Mouse (Mus musculus) megakaryocyte progenitor cell, adult 5-6 weeks (primary cell): Measurements from ENCODE around the gene Fignl2. TPM values are rescaled to one million over a fixed set of nuclear protein-coding genes. Genes with fewer than 3 reads are reported as not detected.

ENCODE experiments used
- ATAC-seq: replicated peaks from 2 replicates; pipeline ENCODE4 v1.8.0; 2016; ENCODE audit warnings: mild to moderate bottlenecking, moderate TSS enrichment, inconsistent platforms; ENCODE audit not compliant: poor library complexity
- total RNA-seq, 2 experiments: library from RNA; stranded (forward) in 1 of 2; stranded (reverse) in 1 of 2; fragments of 157-497, 149-512 nt in 1 of 2; fragments of 200-1000 nt in 1 of 2; gene quantifications; 2 replicates each; pipeline versions ENCODE4 v1.2.3 to v1.2.4; 2015 to 2017

Fignl2 gene
- total RNA-seq (2015) (not detected in 2 replicates), total RNA-seq (2017) (under 0.01 TPM in 1 of 2 replicates, not detected in the other)

DNA sequence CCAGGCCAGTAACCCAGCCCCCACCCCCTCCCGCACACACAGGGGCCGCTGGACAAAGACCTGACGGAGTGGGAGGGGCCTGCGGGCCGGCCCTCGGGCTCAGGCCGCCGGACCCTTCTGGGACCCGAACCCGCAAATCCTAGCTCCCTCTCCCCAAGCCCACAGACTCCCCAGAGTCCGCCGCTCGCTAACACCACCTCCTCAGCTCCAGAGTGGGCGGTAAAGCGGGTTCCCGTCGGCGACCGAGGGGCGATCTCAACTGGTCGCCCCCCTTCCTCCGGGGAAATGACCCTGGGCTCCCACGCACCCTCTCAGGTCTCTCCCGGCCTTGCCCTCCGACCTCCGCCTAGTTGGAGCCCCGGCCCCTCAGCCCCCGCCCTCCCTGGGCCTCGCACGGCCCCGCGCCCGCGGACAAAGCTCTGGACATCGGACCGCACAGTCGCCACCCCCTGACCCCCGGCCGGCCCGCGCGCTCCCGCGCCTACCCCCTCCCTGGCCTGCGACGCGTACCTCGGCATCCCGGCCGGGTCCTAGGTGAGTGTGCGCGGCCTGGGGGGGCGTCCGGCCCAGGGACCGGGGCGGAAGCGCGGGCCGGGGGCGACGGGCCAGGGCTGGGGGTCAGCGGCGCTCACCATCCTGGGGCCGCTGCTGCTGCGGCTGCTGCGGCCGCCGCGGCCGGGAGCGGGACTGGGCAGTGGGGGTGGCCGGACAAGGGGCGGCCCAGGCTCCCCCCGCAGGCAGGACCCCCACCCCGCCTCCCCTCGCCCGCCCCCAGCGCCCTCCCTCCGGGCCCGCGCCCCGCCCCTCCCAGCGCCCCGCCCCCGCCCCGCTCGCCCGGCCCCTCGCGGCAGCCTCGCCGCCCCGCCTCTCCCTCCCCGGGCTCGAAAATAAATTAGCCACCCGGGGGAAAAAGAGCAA is at the start of gene Fignl2:
TSS of gene Fignl2 (minus strand) at position 755 of the 918 bp plus-strand sequence.
- no peak for ATAC-seq

DNA sequence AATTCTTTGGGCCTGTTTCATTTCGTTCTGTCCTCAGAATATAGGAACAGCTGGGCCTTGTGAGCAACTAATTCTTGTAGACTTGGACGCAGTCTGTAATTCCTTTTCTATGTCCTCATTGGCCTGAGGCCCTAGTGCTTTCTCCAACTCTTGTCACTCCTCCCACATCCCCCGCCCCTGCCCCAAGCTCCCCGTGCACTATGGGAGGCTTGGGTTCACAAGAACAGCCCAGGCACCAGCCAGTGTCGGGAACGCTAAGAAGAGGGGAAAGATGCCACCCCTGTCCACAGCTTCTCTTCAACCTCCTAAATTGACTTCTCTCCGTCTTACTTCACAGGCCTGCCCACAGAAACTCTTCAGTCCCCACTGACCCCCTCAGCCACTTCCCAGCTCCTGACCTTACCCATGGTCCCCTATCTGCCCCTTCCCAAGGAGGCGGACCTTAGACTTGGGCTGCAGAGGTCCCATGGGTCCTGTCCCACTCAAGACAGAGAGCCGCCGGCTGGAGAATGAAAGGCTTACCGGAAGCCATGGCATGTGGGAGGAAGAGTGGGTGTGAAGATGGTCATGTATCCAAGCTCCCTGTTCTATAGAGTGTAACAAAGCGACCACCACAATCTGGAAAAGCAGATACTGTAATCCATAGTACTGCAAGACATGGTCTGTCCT is 48.6 kb upstream of the Fignl2 start:
- ATAC-seq = no peak

DNA sequence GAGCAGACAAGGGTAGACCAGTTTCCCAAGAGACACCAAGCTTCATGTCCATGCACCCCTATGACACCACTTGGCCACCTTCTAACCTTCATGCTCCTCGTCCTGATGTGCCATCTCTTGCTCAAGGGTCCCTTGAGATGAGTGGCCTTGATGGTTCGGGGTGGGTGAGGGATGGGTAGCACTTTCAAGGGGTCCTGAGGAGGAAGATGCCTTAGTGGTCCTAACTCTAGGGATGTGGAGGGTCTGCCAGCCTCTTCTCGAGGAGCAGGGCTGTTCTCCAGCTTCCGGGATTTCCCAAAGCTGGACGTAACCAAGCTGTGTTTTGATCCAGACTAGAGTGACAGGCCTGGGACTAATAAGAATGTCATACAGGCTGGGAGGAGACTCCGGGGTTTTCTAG is 47.2 kb upstream of the Fignl2 start:
- no peak for ATAC-seq

DNA sequence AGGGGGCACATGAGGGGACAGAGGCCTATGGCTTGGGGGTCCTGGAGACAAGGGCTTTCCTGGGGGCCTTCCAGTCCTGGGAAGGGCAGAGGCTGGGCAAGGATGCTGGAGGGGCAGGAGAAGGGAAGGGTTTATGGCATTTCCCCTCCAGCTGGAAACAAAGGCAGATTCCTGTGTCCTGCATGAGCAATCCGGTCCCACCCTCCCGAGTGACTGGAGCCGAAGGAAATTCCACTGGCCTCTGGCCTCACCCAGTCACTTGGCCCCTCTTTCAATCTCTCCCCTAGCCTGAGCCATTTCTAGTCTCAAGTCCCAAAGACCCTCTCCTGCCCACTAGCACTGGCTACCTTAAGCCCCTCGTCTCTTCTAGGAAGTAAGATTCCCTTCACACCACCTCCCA is 44.8 kb upstream of the Fignl2 start:
- ATAC-seq = no peak

DNA sequence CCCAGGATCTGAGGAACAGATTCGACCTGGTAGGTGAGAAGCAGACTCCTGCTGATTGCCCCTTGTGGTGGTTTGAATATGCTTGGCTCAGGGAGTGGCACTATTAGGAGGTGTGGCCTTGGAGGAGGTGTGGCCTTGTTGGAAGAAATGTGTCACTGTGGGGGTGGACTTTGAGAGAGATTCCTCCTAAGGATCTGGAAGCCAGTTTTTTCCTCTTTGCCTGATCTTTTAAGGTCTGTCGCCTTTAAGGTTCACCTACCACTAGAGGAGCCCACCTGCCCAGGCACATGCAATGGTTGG is 43.9 kb upstream of the Fignl2 start:
- ATAC-seq = no peak

DNA sequence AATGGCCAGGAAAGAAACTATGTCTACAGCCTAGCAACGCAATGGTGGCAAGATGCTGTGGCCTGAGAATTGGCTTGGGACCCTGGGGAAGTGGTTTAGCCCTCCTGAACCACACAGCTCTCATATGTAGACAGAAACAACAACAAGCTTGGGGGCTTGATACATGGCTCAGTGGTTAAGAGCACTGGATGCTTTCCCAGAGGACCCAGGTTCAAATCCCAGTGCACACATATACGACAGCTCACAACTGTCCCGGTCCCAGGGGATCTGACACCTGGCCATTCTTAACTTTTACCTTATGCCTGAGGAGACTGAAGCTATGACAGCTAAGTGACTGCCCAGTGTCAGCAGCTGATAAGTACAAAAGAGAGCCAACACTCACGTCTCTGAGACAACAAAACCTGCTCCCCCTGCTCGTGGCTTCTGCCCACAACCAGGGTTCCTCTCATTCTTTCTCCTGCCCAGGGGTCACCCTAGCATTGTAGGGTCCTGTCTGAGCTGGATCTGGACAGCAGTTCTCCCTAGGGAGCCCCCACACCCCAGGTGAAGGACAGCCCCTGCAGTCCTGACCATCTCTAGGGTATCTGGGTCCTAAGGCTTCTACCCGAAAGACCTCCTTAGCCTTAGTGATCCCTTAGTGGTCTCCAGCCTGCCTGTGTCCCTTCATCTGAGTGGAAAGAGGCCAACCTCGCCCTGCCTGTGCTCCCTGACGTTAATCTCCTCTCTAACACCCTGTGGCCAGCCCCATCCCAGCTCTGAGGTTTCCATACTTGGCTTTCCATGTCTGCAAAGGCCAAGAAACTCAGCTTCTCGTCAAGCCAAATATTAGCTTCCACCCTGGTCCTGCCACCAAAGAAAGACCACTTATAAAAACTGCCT is 43.3 kb upstream of the Fignl2 start:
- no peak for ATAC-seq

DNA sequence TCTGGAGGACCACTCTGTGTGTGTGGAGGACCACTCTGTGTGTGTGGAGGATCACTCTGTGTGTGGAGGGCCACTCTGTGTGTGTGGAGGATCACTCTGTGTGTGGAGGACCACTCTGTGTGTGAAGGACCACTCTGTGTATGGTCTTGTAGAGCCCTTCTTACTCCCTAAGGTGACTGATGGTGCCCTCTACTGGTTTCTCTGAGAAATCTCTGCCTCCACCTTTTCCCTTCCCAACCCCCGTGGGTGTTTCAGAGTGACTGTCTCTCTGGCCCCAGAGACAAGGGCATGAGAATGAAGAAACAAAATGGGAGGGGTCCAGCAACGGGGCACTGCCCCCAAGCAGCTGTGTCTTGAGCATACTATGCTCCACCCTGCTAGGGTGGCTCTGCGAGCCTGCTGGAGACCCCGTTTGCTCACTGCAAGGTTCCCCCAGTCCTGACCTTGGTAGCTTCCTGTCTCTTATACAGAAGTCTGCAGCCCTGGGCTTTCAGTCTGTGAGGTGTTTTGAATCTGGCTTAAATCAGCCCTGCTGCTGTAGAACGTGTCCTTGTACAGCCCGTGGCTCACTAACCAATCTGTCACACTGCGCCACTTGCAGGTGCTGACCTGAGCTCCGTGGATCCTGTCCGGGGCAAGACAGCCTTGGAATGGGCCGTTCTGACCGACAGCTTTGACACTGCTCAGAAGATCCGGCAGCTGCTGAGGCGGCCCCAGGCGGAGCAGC is 40.2 kb upstream of the Fignl2 start:
- ATAC-seq = peak; percentile 63

DNA sequence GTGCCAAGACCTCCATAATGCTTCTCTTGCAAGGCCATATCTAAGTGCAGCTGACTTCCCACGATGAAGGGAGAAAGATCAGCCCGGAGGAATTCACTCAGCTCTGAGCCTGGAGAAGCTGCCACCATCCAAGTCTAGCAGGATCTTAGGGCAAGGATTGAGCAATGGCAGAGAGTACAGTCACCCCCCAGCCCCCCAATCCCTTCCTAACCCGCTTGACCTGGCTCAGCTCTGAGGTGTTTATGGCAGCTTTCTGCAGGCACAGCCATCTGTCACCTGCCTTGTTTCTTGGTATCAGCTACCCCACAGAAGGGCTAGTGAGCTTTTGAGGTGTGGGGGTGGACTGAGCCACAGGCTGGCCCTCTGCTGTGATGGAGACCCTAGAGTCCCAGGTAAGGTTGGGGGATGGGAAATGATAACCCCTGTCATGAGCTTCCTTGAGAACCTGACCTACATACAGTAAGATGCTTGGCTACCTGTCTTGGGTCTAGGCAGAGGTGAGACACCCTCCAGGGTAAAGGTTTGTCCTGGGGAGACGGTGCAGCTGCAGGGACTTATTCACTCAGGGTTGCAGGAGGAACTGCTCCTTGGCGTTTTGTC is 37.2 kb upstream of the Fignl2 start, which contains the start of gene Ankrd33:
TSS of gene Ankrd33 (plus strand) at position 245 of the 600 bp plus-strand sequence.
- ATAC-seq = no peak

DNA sequence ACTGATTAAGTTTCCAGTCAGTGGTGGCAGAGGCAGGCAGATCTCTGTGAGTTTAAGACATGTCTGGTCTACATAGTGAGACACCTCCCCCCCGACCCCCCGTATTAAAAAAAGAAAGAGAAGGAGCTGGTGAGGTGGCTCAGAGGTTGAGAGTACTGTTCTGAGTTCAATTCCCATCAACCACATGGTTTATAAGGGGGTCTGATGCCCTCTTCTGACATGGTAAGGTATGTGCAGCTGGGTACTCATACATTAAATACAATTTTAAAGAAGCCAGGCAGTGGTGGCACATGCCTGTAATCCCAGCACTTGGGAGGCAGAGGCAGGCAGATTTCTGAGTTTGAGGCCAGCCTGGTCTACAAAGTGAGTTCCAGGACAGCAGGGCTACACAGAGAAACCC is 35.4 kb upstream of the Fignl2 start:
- 0 out of 2 replicates have a peak, but pooled peaks have one; percentile 42 for ATAC-seq

DNA sequence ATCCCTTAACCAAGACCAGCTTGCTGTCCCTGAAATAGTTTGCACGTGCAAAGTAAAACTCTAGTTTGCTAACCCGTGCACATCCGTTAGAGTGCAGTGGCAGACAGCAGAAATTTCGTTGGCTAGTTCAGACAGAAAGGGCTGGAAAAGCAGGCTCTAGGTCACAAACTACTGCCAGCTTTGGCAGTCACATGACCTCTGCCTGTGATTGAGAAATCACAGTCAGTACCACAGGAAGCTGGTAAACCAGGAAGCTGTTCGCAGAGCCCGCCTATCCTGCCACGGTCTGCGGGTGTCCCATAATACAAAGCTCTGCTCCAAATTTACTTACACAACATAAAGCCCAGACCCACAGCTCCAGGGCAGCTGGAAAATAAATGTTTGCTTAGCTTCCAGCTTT is 34.8 kb upstream of the Fignl2 start:
- peak; percentile 94 for ATAC-seq

DNA sequence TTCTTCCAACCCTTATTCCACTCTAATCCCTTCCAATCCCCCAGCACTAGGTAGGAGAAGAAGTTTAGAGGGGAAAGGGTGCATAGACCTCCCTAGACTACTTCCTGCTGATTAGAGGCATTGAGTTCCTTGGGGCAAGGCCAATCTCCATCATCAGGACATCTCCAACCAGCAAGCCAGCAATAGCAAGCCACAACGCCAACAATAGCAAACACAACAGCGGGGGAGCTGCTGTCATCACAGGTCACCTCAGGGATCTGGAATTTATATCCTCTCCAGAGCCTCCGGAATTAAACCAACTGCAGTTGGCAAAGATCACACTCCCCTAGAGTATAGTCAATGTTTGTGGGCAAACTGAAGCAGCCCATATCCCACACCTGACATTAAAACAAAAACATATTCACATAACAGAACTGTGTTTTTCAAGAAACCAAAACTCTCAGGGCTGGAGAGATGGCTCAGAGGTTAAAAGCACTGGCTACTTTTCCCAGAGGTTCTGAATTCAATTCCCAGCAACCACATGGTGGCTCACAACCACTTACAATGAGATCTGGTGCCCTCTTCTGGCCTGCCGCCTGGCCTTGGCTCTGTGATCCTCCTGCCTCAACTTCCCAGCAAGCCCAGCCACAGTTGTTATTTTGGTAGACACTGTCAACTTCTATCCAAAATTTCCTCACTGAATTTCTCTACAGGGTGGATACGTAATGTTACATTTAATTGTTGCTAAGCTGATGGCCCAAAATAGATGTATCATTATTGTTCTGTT is 29.7 kb upstream of the Fignl2 start:
- ATAC-seq = no peak

DNA sequence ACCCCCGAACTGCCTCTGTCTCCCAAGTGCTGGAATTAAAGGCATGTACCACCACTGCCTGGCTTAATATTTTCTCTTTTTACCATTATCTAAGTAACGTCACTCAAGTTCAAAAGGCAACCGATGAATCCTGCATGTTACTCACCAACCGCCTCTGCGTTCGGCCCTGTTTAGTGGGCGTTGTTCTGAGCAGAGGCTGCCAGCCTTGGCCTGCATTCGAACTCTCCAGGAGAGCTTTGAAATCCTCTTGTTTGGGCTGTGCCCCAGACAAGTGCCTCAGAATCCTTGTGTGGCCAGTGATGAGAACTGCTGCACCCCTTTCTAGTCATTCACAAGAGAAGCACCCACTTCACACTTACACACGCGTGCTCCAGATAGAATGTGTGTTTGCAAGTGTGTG is 27.6 kb upstream of the Fignl2 start:
- no peak for ATAC-seq

DNA sequence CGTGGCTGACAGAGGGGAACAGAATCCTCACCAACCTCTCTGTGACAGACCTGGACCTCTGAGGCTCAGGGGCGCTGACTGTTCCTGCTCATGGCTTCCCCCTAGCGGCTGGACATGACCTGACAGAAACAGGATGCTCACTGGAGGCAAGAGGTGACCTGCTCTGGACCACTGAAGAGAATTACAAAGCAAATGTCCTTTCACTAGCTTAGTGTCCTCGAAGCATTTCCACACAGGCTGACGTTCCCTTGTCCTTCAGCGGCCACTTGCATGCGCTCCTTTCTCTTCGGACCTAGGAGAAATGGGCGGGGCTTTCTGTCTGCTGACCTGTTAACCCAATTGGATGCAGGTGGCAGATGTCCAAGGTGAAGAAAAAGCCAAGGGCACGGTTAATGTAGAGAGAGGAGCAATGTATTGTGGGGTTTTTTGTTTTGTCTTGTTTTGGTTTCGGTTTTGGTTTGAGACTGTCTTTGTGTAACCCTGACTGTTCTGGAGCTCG is 27.2 kb upstream of the Fignl2 start:
- ATAC-seq = peak; percentile 97

DNA sequence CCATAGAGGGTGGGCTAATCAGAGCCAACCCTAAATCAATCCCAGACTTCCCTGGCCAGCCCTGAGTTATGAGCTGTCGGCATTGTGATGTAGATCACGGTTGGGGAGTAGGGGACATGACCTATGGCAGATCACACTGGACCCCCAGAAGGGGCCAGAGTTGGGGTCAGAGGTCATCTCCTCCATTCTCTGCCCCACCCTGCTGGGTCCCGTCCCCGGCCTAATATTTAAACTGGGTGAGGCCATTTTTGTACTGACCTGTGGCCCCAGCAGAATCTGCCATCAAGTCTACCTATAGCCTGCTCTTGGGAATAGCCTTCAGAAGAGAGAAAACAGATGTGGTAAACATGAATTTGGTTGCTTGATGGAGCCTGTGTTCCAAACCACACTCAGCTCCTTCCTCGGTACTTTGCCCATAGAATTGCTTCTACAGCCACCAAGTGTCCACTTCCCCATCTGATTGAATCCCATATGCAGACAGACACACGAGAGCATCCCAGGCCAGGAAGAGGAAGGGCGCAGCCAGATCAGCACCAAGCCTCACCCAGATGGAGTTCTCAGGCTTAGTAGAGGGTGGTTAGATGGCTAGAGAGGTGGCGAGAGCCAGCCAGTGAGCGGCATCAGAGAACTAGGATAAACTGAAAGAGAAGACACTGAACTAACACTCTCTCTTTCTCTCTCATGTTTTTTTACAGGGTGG is 25.4 kb upstream of the Fignl2 start:
- no peak for ATAC-seq

DNA sequence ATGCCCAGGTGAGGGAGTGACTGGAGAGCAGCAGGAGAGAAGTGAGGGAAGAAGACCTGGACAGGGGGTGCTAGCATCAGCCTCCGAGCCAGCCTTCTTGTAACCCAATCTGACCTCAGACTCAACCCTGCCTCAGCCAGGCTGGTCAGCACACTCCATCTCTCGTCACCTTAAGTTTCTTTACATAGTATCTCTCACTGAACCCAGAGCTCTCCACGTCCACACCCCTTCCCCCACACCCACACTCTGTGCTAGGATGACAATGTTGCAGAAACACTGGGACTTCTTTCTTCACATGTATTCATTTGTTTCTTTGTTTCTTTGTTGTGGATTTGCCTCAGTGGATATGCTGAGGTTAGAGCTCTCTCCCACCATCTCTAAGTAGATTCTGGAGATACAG is 22.6 kb upstream of the Fignl2 start:
- ATAC-seq = no peak

DNA sequence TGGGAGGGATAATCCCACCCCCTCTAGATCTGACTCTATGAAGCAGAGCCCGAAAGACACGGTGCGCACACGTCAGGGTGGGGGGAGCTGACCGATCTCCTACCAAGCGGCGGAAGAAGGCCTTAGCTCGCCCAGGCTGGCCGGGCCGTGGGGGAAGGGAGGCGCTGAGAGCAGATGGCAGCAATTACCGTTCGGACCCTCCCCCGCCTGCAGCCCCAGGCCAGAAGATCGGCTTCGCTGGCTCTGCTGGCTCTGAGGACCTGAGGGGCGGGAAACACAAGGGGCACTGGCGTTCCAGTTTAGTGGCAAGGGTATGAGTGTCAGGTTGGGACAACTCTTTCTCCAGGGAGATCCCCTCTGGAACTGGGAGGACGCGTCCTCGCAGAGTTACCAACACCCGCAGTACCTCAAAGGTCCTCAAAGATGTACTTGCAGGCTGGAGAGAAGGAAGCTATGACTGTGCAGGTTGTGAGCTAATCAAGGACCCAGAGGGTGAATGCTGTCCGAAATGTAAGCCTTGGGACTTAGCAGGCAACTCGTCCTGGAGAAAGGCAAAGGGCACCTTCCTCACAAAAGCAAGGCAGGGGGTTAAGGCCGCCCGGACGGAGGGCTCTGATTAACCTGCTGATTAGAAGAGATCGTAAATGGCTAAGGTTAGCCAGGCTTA is 19.8 kb upstream of the Fignl2 start:
- ATAC-seq = peak; percentile 39; the same call in 1 of the 2 replicates

DNA sequence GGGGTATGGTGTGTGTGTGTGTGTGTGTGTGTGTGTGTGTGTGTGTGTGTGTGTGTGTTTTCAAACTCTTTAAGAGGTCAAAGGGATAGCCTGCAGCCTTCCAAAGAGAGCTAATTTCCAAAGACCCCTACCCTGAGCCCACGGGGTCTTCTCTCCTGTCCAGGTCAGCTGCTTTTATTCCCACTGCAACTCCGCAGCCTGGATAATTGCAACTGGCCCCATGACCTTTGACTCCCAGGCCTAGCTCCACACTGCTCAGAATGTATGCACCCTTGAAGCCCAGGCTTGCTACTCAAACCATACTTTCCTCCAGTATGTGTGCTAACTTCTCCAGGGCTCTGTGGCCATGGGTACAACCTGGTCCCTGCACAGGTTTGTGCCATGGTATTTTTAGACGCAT is 17.0 kb upstream of the Fignl2 start:
- no peak for ATAC-seq

DNA sequence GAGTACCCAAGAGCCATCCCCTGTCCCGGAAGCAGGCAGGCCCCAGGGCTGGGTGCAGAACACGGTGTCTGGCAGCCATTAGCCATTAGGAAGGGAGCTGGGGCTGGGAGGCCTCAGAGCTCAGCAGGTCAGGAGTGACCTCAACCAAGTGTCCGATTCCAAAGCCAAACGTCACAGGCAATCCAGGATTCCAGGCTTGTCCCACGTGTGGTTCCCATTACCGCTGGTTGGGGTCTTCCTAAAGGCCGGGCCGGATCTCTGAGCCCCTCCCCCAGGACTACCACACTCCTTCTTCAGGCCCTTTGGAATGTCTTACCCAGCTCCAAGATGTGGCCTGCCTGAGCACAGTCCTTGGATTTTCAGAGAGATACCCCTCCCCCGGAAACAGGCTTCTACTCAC is 16.6 kb upstream of the Fignl2 start:
- ATAC-seq = no peak
